Mouse (Mus musculus) lung, embryonic 15.5 days (tissue): ENCODE data around the gene Wnt3a. TPM values are rescaled to one million over a fixed set of nuclear protein-coding genes. Genes with fewer than 3 reads are reported as not detected.
"Not testable (repeated sequence)": the region's sequence is repeated elsewhere in the genome, so short reads cannot be mapped to it uniquely, and the experiment has no call there.

Experiments used
- ATAC-seq: fragments of 200-750 bp; cut with Nextera tagmentation; 2 replicates; pipeline ENCODE4 v1.8.0; 2017; ENCODE audit warnings: moderate number of reproducible peaks, borderline replicate concordance; ENCODE audit not compliant: low FRiP score, low TSS enrichment; ENCODE audit errors: extremely low read depth
- H3K27ac ChIP-seq: fragments of 300-500 bp; sonication (generic); 2 replicates; pipeline ENCODE4 v1.5.1; 2015; ENCODE audit warnings: moderate library complexity, mild to moderate bottlenecking, inconsistent platforms
- H3K27me3 ChIP-seq: fragments of 300-500 bp; sonication (generic); 2 replicates; pipeline ENCODE4 v1.6.1; 2015; ENCODE audit warnings: inconsistent platforms
- H3K36me3 ChIP-seq: fragments of 300-500 bp; sonication (generic); 2 replicates; pipeline ENCODE4 v1.6.1; 2015; ENCODE audit warnings: inconsistent platforms
- H3K4me1 ChIP-seq: fragments of 300-500 bp; sonication (generic); 2 replicates; pipeline ENCODE4 v1.6.1; 2015; ENCODE audit warnings: inconsistent platforms
- H3K4me2 ChIP-seq: fragments of 300-500 bp; sonication (generic); 2 replicates; pipeline ENCODE4 v1.6.1; 2015; ENCODE audit warnings: inconsistent platforms, mild to moderate bottlenecking, moderate library complexity
- H3K4me3 ChIP-seq: fragments of 300-500 bp; sonication (generic); 2 replicates; pipeline ENCODE4 v1.5.1; 2015; ENCODE audit warnings: mild to moderate bottlenecking, inconsistent platforms
- H3K9ac ChIP-seq: fragments of 300-500 bp; sonication (generic); 2 replicates; pipeline ENCODE4 v1.6.1; 2015; ENCODE audit warnings: inconsistent platforms
- H3K9me3 ChIP-seq: fragments of 300-500 bp; sonication (generic); 2 replicates; pipeline ENCODE4 v1.6.1; 2016; ENCODE audit warnings: inconsistent platforms
- WGBS: fragments of 180-500 bp; shearing (Covaris S2); methylation state at CpG from one replicate; pipeline ENCODE4 v1.1.7; 2015; 5-methylcytosine and 5-hydroxymethylcytosine counted together
- polyA plus RNA-seq: library from polyadenylated mRNA; unstranded; fragments of >200 nt; fragmentation: Nextera tagmentation; extraction: Ambion mirVana; gene quantifications from 2 replicates; pipeline ENCODE4 v1.2.1, GENCODE M21; 2015

Wnt3a gene
- polyA plus RNA-seq, 1 experiment from 2014 or later = 0.14 TPM

GRCm38 (mm10) chr11:59225167-59225566, 65.4 kb downstream of the Wnt3a start:
- Histone ChIP-seq H3K9me3 (no peaks in the 10 kb centered on the region), H3K36me3 (no peaks in the 10 kb centered on the region), H3K4me3 (no peak overlapping the region), H3K4me1 (peaks cover 63% of the 10 kb centered on the region), H3K27me3 (no peaks in the 10 kb centered on the region), H3K27ac (no peak overlapping the region), H3K9ac (no peak overlapping the region), H3K4me2 (peak overlapping the region; percentile 73)
- WGBS = 57% methylated on average over 2 of the region's 2 CpGs
- no peak for ATAC-seq

GRCm38 (mm10) chr11:59224470-59224869, 66.1 kb downstream of the Wnt3a start:
- H3K4me2 ChIP-seq = peak overlapping the region; percentile 73; the same call in 1 of the 2 replicates
- no peak for ATAC-seq
- H3K4me3 ChIP-seq = no peak overlapping the region
- no peaks in the 10 kb centered on the region for H3K9me3 ChIP-seq
- H3K4me1 ChIP-seq = peaks cover 69% of the 10 kb centered on the region
- no peaks in the 10 kb centered on the region for H3K27me3 ChIP-seq
- no peak overlapping the region for H3K27ac ChIP-seq
- no peaks in the 10 kb centered on the region for H3K36me3 ChIP-seq
- 26% methylated on average over 2 of the region's 2 CpGs for WGBS
- H3K9ac ChIP-seq = no peak overlapping the region

GRCm38 (mm10) chr11:59224025-59224424, 66.5 kb downstream of the Wnt3a start:
- Histone ChIP-seq H3K4me3 (no peak overlapping the region), H3K4me1 (peaks cover 72% of the 10 kb centered on the region), H3K4me2 (peak overlapping the region; percentile 73; the same call in 1 of the 2 replicates), H3K9ac (no peak overlapping the region), H3K36me3 (0 out of 2 replicates have a peak, but pooled peaks cover under 1% of the 10 kb centered on the region), H3K9me3 (no peaks in the 10 kb centered on the region), H3K27ac (no peak overlapping the region), H3K27me3 (no peaks in the 10 kb centered on the region)
- ATAC-seq = no peak
- WGBS = 83% methylated on average over 3 of the region's 3 CpGs

GRCm38 (mm10) chr11:59222306-59222705, 68.2 kb downstream of the Wnt3a start:
- peaks cover 83% of the 10 kb centered on the region for H3K4me1 ChIP-seq
- ATAC-seq = no peak
- WGBS = 82% methylated on average over 4 of the region's 4 CpGs

GRCm38 (mm10) chr11:59221604-59222003, 68.9 kb downstream of the Wnt3a start:
- H3K27me3 ChIP-seq = no peaks in the 10 kb centered on the region
- H3K4me1 ChIP-seq = peaks cover 86% of the 10 kb centered on the region
- 0 out of 2 replicates have a peak, but pooled peaks cover 3% of the 10 kb centered on the region for H3K36me3 ChIP-seq
- no peak overlapping the region for H3K4me3 ChIP-seq
- no peaks in the 10 kb centered on the region for H3K9me3 ChIP-seq
- no peak overlapping the region for H3K27ac ChIP-seq
- H3K4me2 ChIP-seq = no peak overlapping the region
- ATAC-seq = no peak
- H3K9ac ChIP-seq = no peak overlapping the region

More at GRCm38 (mm10) chr11:59222306-59222705, 68.2 kb downstream of the Wnt3a start:
- 0 out of 2 replicates have a peak, but pooled peaks cover 3% of the 10 kb centered on the region for H3K36me3 ChIP-seq
- H3K9me3 ChIP-seq = no peaks in the 10 kb centered on the region
- H3K4me2 ChIP-seq = no peak overlapping the region
- H3K9ac ChIP-seq = no peak overlapping the region
- no peak overlapping the region for H3K27ac ChIP-seq
- H3K27me3 ChIP-seq = no peaks in the 10 kb centered on the region
- H3K4me3 ChIP-seq = no peak overlapping the region

GRCm38 (mm10) chr11:59219064-59219463, 71.5 kb downstream of the Wnt3a start:
- Histone ChIP-seq H3K36me3 (0 out of 2 replicates have a peak, but pooled peaks cover 6% of the 10 kb centered on the region), H3K27ac (peak overlapping the region; percentile 75), H3K27me3 (no peaks in the 10 kb centered on the region), H3K4me3 (no peak overlapping the region), H3K9ac (no peak overlapping the region), H3K4me2 (peak overlapping the region; percentile 29), H3K4me1 (peaks cover 65% of the 10 kb centered on the region), H3K9me3 (no peaks in the 10 kb centered on the region)
- no peak; the same call in 1 of the 2 replicates for ATAC-seq

GRCm38 (mm10) chr11:59218389-59218998, 72.1 kb downstream of the Wnt3a start:
- peaks cover 61% of the 10 kb centered on the region for H3K4me1 ChIP-seq
- WGBS = 59% methylated on average over 4 of the region's 4 CpGs

GRCm38 (mm10) chr11:59216955-59217354, 73.6 kb downstream of the Wnt3a start:
- Histone ChIP-seq H3K27me3 (no peaks in the 10 kb centered on the region), H3K4me1 (peaks cover 55% of the 10 kb centered on the region), H3K36me3 (peaks cover 18% of the 10 kb centered on the region), H3K4me3 (no peak overlapping the region), H3K27ac (no peak overlapping the region), H3K9me3 (no peaks in the 10 kb centered on the region), H3K9ac (no peak overlapping the region), H3K4me2 (no peak overlapping the region)
- no peak for ATAC-seq
- WGBS = 81% methylated on average over 3 of the region's 3 CpGs

More at GRCm38 (mm10) chr11:59218389-59218998, 72.1 kb downstream of the Wnt3a start:
- no peak overlapping the region for H3K4me3 ChIP-seq
- ATAC-seq = peak; percentile 69
- H3K36me3 ChIP-seq = 0 out of 2 replicates have a peak, but pooled peaks cover 7% of the 10 kb centered on the region
- H3K9me3 ChIP-seq = no peaks in the 10 kb centered on the region
- no peaks in the 10 kb centered on the region for H3K27me3 ChIP-seq
- H3K27ac ChIP-seq = peak overlapping the region; percentile 75
- H3K4me2 ChIP-seq = peak overlapping the region; percentile 29
- H3K9ac ChIP-seq = no peak overlapping the region

- H3K9ac ChIP-seq = no peak overlapping the region
- H3K9me3 ChIP-seq = no peaks in the 10 kb centered on the region
- H3K4me2 ChIP-seq = no peak overlapping the region
- H3K4me1 ChIP-seq = peaks cover 39% of the 10 kb centered on the region
- H3K36me3 ChIP-seq = peaks cover 41% of the 10 kb centered on the region
- no peak overlapping the region for H3K27ac ChIP-seq
- ATAC-seq = no peak
- H3K27me3 ChIP-seq = no peaks in the 10 kb centered on the region
- 86% methylated on average over 12 of the region's 12 CpGs for WGBS
- no peak overlapping the region for H3K4me3 ChIP-seq
Measured at GRCm38 (mm10) chr11:59212892-59213494, 77.6 kb downstream of the Wnt3a start.

GRCm38 (mm10) chr11:59212320-59212719, 78.2 kb downstream of the Wnt3a start:
- not testable (repeated sequence) for H3K4me3 ChIP-seq, H3K4me2 ChIP-seq, H3K27me3 ChIP-seq, H3K9ac ChIP-seq, H3K27ac ChIP-seq, ATAC-seq, H3K9me3 ChIP-seq
- H3K36me3 ChIP-seq = peaks cover 41% of the 10 kb centered on the region
- peaks cover 36% of the 10 kb centered on the region for H3K4me1 ChIP-seq
- WGBS = 68% methylated on average over 12 of the region's 12 CpGs

GRCm38 (mm10) chr11:59211561-59211960, 79.0 kb downstream of the Wnt3a start:
- not testable (repeated sequence) for H3K4me2 ChIP-seq, H3K9ac ChIP-seq, H3K27me3 ChIP-seq, H3K27ac ChIP-seq, H3K9me3 ChIP-seq, ATAC-seq, H3K4me3 ChIP-seq
- Histone ChIP-seq H3K36me3 (peaks cover 45% of the 10 kb centered on the region), H3K4me1 (peaks cover 31% of the 10 kb centered on the region)
- WGBS = 89% methylated on average over 9 of the region's 9 CpGs

- 74% methylated on average over 4 of the region's 4 CpGs for WGBS
- H3K36me3 ChIP-seq = peaks cover 57% of the 10 kb centered on the region
- H3K4me2 ChIP-seq = no peak overlapping the region
- no peaks in the 10 kb centered on the region for H3K9me3 ChIP-seq
- no peak overlapping the region for H3K27ac ChIP-seq
- H3K4me1 ChIP-seq = peaks cover 26% of the 10 kb centered on the region
- ATAC-seq = no peak
- H3K4me3 ChIP-seq = no peak overlapping the region
- H3K27me3 ChIP-seq = no peaks in the 10 kb centered on the region
- no peak overlapping the region for H3K9ac ChIP-seq
Measured at GRCm38 (mm10) chr11:59210020-59210419, 80.5 kb downstream of the Wnt3a start.
